Mouse (Mus musculus) forebrain, embryonic 16.5 days (tissue): ENCODE measurements around the gene Katna1. TPM values are rescaled to one million over a fixed set of nuclear protein-coding genes. Genes with fewer than 3 reads are reported as not detected.

Experiments used
- ATAC-seq: fragments of 200-750 bp; cut with Nextera tagmentation; 2 replicates; pipeline ENCODE4 v1.8.0; 2017; ENCODE audit warnings: mild to moderate bottlenecking, moderate library complexity
- H3K27ac ChIP-seq: fragments of 300-500 bp; sonication (generic); 2 replicates; pipeline ENCODE4 v1.5.1; 2014; ENCODE audit warnings: low read length, control low read depth
- H3K27me3 ChIP-seq: fragments of 300-500 bp; sonication (generic); replicated peaks from 2 replicates; pipeline ENCODE4 v1.6.1; 2014; ENCODE audit warnings: low read length; ENCODE audit not compliant: control insufficient read depth, insufficient read depth
- H3K36me3 ChIP-seq: fragments of 300-500 bp; sonication (generic); 2 replicates; pipeline ENCODE4 v1.6.1; 2014; ENCODE audit not compliant: control insufficient read depth, insufficient read depth
- H3K4me1 ChIP-seq: fragments of 300-500 bp; sonication (generic); replicated peaks from 2 replicates; pipeline ENCODE4 v1.6.1; 2014; ENCODE audit warnings: low read length; ENCODE audit not compliant: control insufficient read depth, insufficient read depth
- H3K4me2 ChIP-seq: fragments of 300-500 bp; sonication (generic); 2 replicates; pipeline ENCODE4 v1.6.1; 2014; ENCODE audit warnings: mild to moderate bottlenecking, low read length, control low read depth
- H3K4me3 ChIP-seq: fragments of 300-500 bp; sonication (generic); replicated peaks from 2 replicates; pipeline ENCODE4 v1.5.1; 2014; ENCODE audit warnings: mild to moderate bottlenecking, low read length, control low read depth
- H3K9ac ChIP-seq: fragments of 300-500 bp; sonication (generic); replicated peaks from 2 replicates; pipeline ENCODE4 v1.6.1; 2014; ENCODE audit warnings: low read depth, low read length, control low read depth
- H3K9me3 ChIP-seq: fragments of 300-500 bp; sonication (generic); 2 replicates; pipeline ENCODE4 v1.6.1; 2016; ENCODE audit warnings: low read length; ENCODE audit not compliant: control insufficient read depth
- WGBS: fragments of 180-500 bp; shearing (Covaris S2); extraction: QIAGEN DNeasy Blood & Tissue Kit; methylation state at CpG from one replicate; pipeline ENCODE4 v1.1.7; 2014; 5-methylcytosine and 5-hydroxymethylcytosine counted together
- polyA plus RNA-seq: library from polyadenylated mRNA; unstranded; fragments of >200 nt; fragmentation: Nextera tagmentation; extraction: Ambion mirVana; gene quantifications from 2 replicates; pipeline ENCODE4 v1.2.1, GENCODE M21; 2015

Katna1 gene
- polyA plus RNA-seq, 1 experiment from 2014 or later, result 39.8 TPM

- Histone ChIP-seq H3K27me3 (no peaks in the 10 kb centered on the region), H3K9me3 (no peaks in the 10 kb centered on the region), H3K9ac (peak within 1 kb of the TSS; percentile 88), H3K4me3 (peak within 1 kb of the TSS; percentile 98), H3K4me1 (peaks cover 13% of the 10 kb centered on the region), H3K4me2 (peak within 1 kb of the TSS; percentile 80), H3K27ac (peak within 1 kb of the TSS; percentile 64), H3K36me3 (peaks cover 12% of the 10 kb centered on the region)
- peak; percentile 97 for ATAC-seq
- WGBS, result under 1% methylated on average over 52 of the region's 52 CpGs
Observed at GRCm38 (mm10) chr10:7792751-7793385, 67.1 kb downstream of the Katna1 start, which contains the start of the genes Ginm1 and Ppil4. Ginm1 (minus strand) TSS chr10:7792824. Ppil4 (plus strand) TSS chr10:7792891.

- Histone ChIP-seq H3K4me1 (no peaks in the 10 kb centered on the region), H3K4me3 (no peak overlapping the region), H3K9me3 (no peaks in the 10 kb centered on the region), H3K27me3 (no peaks in the 10 kb centered on the region), H3K36me3 (peaks cover 51% of the 10 kb centered on the region), H3K9ac (no peak overlapping the region), H3K27ac (no peak overlapping the region), H3K4me2 (no peak overlapping the region)
- 90% methylated on average over 3 of the region's 3 CpGs for WGBS
- no peak for ATAC-seq
Observed at GRCm38 (mm10) chr10:7801258-7801657, 75.5 kb downstream of the Katna1 start.

- H3K9ac ChIP-seq, result no peak overlapping the region
- no peak for ATAC-seq
- H3K36me3 ChIP-seq, result peaks cover 41% of the 10 kb centered on the region
- no peak overlapping the region for H3K4me3 ChIP-seq
- no peak overlapping the region for H3K27ac ChIP-seq
- no peaks in the 10 kb centered on the region for H3K9me3 ChIP-seq
- no peak overlapping the region for H3K4me2 ChIP-seq
- H3K27me3 ChIP-seq, result no peaks in the 10 kb centered on the region
- H3K4me1 ChIP-seq, result no peaks in the 10 kb centered on the region
- 93% methylated on average over 2 of the region's 2 CpGs for WGBS
Observed at GRCm38 (mm10) chr10:7802519-7803140, 76.8 kb downstream of the Katna1 start.

- H3K27ac ChIP-seq, result no peak overlapping the region
- H3K27me3 ChIP-seq, result no peaks in the 10 kb centered on the region
- no peak overlapping the region for H3K9ac ChIP-seq
- peak; percentile 54; the same call in 1 of the 2 replicates for ATAC-seq
- no peak overlapping the region for H3K4me3 ChIP-seq
- 53% methylated on average over 2 of the region's 2 CpGs for WGBS
- peaks cover 15% of the 10 kb centered on the region for H3K36me3 ChIP-seq
- no peaks in the 10 kb centered on the region for H3K9me3 ChIP-seq
- H3K4me1 ChIP-seq, result no peaks in the 10 kb centered on the region
- H3K4me2 ChIP-seq, result no peak overlapping the region
Observed at GRCm38 (mm10) chr10:7809937-7810336, 84.1 kb downstream of the Katna1 start.

Other genes starting within 250 kb of the Katna1 start
- 38.6 and 40.8 TPM in 2 replicates for gene Lrp11, start 136.2 kb upstream of the Katna1 start, polyA plus RNA-seq
- 37.0 and 38.7 TPM in 2 replicates for gene Nup43, start 58.5 kb upstream of the Katna1 start, polyA plus RNA-seq
- 170 and 173 TPM in 2 replicates for gene Pcmt1, start 44.9 kb upstream of the Katna1 start, polyA plus RNA-seq
- 11.2 and 13.0 TPM in 2 replicates for gene Lats1, start 44.8 kb upstream of the Katna1 start, polyA plus RNA-seq
- gene Ginm1, start 66.8 kb downstream of the Katna1 start, polyA plus RNA-seq, result 46.5 and 51.4 TPM in 2 replicates
- 63.7 and 65.0 TPM in 2 replicates for gene Ppil4, start 66.9 kb downstream of the Katna1 start, polyA plus RNA-seq
- gene Zc3h12d, start 106.5 kb downstream of the Katna1 start, polyA plus RNA-seq, result 0.06 and 0.08 TPM in 2 replicates
- gene Tab2, start 230.2 kb downstream of the Katna1 start, polyA plus RNA-seq, result 14.9 and 15.8 TPM in 2 replicates